Mouse (Mus musculus): Measurements from ENCODE around the gene Pemt. TPM values are rescaled to one million over a fixed set of nuclear protein-coding genes. Genes with fewer than 3 reads are reported as not detected.
A peak's percentile ranks its signal among the peaks of the same experiment; 100 is the strongest.
"Not testable (repeated sequence)": the region's sequence is repeated elsewhere in the genome, so short reads cannot be mapped to it uniquely, and the experiment has no call there.

The Pemt gene
- total RNA-seq, 2 experiments from 2014 or later: 2.6 to 3.7 TPM

DNA sequence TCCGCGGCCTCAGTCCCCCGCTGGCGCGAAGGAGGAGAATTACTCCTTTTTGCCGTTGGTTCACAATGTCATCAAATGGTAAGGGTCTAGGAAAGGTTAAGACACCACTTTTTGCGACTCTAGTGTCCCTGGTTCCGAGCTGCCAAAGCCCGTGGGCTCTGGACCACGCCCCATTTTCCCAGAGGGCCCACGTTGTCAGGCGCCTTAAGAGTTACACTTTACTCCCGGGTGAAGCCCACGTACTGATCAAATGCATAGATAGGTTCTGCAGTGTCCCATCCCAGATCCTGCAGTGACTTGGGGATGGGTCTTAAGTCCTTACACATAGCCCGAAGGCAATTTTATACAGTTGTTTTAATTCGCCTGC is 97.9 kb downstream of the Pemt start:
- DNase-seq: no peak

DNA sequence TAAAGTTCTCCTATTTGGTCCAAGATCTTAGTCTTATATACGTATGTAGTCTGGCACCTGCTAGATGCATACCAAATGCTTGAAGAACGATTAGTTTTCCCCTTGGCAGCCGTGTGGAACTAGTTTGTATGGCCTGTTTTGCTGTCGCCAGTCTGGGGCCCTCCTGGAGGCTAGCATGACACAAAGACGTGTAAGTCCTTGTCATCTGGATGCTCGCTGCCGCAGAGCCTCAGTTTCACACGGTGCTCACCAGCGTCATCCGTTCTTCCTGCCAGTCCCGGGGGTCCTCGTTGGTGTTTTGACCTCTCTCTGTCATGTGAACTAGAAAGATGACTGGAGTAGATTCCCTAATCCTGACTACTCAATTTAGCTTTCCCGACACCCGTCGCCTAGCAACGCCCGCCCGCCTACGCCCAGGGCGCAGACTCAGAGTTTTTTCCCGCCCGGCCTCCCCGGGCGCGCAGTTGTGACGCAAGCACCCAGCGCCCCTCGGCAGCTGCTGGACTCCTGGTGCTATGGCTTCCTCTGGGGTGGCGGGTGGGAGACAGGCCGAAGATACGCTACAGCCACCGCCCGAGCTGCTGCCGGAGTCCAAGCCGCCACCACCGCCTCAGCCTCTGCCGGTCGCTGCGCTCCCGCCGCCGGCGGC is 98.4 kb downstream of the Pemt start, which contains the start of gene Med9:
Gene Med9, plus strand, starts transcription at position 455 of the 649 bp plus-strand sequence.
- peak; percentile 93 for DNase-seq

DNA sequence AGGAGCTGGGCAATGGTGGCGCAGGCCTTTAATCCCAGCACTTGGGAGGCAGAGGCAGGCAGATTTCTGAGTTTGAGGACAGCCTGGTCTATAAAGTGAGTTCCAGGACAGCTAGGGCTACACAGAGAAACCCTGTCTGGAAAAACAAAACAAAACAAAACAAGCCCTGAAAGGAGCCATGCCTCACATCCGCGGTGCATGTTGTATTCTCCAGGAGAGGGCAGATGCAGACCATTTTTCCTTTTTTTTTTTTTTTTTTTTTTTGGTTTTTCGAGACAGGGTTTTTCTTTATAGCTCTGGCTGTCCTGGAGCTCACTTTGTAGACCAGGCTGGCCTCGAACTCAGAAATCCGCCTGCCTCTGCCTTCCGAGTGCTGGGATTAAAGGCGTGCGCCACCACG is 101.4 kb downstream of the Pemt start:
- not testable (repeated sequence) for DNase-seq

DNA sequence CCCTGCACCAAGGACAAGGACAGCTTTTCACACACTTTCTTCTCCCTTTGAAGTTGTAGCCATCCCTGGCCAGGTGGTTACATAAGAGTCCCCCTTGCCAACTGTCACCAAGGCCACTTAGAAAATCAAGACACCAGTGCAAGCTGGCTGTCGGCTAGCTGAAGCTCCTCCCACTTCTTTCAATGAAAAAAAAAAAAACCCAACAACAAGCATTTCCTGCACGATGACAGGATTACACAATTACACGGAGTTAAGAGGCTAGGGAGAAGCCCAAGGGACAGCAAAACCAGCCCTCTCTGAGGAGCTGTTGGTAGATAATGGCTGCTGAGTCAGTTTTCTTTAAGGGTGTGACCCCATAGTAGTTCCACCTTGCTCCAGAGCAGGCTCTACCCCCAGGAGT is 104.9 kb downstream of the Pemt start:
- DNase-seq: no peak

DNA sequence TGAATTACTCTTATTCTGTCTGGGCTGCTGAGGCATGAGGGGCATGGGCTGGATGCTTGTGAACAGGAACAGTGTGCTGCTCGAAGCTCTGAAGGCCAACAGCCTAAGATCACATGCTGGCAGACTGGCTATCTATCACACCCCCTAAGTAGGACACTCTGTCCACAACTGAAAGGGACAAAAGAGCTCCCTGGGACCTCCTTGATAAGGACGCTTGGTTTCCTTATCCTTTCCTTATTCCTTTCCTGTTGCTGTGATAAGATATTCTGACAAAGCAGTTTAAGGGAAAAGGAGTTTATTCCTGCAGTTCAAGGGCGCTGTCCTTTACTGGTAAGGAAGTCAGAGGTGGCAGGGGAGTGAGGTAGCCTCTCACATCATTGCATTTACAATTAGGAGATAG is 105.6 kb downstream of the Pemt start:
- no peak for DNase-seq

DNA sequence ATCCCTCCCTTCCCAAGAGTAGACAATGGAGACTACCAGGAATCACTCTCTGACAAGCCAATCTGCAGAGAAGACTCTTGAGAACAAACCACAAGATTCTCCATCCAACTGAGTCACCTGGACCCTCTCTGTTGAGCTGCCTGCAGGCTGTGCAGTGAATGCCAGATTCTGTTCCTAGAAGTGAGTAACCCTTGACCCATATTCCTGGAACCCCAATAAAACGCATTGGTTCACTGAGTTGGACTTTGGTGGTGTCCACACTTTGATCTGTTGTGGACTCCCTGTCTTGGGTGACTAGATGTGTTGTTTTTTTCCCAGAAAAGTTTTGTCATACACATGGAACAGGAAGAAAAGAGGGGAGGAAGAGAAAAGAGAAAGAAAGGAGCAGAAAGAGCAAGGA is 106.5 kb downstream of the Pemt start:
- DNase-seq: no peak

DNA sequence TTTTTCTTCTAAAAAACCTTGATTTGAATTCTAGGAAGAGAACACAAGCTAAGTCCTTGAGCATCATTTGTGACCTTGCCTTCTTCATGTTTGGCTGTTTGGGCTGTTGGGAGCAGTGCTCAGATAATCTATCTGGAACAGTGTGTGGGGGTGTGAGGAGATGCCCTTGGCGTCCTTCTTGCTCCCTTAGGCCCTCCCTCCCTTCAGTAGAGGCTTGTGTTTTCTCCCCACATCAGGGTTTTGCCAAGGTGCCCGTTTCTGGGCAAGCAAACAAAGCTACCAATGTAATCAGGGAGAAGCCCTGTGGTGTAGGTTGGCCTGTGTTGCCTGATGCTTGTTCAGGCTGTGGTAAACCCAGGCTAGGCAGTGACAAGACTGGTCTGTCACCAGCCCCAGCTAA is 108.7 kb downstream of the Pemt start:
- no peak for DNase-seq

DNA sequence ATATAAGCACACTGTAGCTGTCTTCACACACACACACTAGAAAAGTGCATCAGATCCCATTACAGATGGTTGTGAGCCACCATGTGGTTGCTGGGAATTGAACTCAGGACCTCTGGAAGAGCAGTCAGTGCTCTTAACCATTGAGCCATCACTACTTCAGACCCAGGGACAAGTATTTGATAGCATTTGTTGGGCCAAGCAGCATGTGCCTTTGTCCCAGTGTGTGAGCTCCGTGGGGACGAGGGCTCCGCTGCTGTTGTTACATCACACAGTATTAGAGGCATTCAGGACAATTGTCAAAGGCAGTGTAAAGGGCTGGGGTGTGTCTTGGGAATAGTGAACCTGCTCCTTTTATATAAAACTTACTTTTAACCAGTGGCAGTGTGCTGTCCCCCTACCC is 109.3 kb downstream of the Pemt start:
- no peak for DNase-seq

DNA sequence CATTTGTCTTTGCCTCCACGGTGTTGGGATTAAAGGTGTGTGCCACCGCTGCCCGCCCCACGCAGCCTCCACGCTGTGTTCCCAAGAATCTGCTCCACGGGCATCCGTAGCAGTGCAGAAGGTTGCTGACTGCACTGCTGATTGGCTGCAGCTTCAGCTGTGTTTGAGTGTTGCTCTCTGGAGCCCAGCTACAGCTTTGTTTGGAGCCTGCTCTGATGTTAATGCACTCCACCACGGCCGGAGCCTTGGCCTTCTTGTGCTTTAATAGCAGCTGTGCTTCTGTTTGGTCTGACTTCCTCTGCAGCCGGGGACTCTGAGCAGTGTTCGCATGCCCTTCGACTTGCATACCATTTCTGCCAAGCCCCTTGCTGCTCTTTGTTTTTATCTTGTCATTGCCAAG is 112.3 kb downstream of the Pemt start:
- DNase-seq: no peak

DNA sequence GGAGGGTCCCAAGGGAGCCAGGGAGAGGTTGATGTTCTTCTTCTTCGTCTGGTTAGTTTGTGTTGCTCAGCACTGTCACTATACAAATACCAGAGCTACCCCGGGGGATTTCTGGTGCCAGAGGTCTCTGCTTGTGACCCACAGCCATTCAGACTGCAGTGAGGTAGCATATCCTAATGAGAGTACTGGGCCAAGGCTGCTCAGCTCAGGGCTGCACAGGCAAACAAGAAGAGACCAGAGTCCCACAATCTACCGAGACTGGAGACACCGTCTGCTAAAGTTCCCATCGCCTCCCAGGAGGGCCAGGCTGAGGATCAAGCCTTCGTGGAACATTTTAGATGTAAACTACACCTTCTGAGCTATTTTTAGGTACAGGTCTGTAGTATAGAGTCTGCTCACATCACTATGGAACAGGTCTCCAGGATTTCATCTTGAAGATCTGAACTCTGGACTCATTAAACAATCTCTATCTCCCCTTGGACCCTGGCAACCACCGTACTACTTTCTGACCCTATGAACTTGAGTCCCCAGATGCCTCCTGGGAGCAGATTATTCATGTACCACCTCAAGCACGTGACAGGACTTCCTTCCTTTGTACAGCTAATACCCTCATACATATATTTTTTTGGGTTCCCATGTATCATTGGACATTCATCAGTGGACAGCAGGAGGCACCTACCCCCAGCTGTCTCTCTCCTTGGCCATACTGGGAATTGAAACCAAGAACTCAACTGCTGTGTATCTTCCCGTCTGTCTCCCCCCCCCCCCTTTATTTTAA is 113.5 kb downstream of the Pemt start:
- no peak for DNase-seq

DNA sequence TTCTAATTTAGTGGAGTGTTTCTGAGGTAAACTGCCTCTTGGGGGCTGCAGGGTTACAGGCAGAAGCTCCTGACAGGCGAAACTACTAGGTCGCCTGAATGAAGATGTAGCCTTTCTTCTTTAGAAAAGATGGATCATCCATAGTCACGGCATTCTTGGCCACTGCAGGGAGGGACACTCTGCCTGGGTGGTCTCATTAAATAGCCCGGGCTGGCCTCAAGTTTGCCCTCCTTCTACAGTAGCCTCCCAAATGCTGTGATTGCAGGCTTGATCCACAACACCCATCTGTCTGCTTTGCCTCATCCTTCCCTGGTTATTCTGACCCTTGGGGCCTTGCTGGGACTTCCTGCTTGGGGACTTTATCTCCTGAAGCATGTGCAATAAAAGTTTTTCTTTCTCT is 116.3 kb downstream of the Pemt start:
- no peak for DNase-seq

DNA sequence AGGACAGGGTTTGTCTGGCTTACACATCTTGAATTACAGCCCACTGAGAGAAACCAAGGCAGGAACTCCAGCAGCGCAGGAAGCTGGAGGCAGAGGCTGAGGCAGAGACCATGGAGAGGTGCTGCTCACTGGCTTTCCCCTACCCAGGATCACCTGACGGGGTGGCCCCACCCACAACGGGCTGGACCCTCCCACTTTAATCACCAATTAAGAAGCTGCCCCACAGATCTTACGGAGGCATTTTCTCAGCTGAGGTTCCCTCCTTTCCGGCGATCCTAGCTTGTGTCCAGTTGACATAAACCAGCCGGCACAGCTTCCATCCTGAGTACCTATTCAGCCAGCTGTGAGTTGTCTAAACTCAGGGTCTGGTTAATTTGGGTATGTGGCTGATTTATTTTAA is 125.0 kb downstream of the Pemt start:
- no peak for DNase-seq

Other genes with a start within 250 kb of the Pemt start
- 10 to 100 TPM; 30.8 to 46.1 TPM for gene Flcn, start 236.5 kb downstream of the Pemt start, total RNA-seq (2021)
- gene Nt5m, start 207.0 kb downstream of the Pemt start, total RNA-seq (2021): 10 to 100 TPM; 18.0 to 24.5 TPM
- gene Cops3, start 206.7 kb downstream of the Pemt start, total RNA-seq (2021): 10 to 100 TPM; 76.2 TPM
- 10 to 100 TPM; 15.6 to 16.0 TPM for gene Med9, start 98.3 kb downstream of the Pemt start, total RNA-seq (2021)
- gene Rasd1, start 81.5 kb downstream of the Pemt start, total RNA-seq (2021): 1 to 10 TPM in 1 of 2 experiments, under 1 TPM in 1; 0.56 to 3.6 TPM
- gene Rai1, start 58.5 kb upstream of the Pemt start, total RNA-seq (2021): 10 to 100 TPM; 17.3 to 21.6 TPM
- 10 to 100 TPM; 16.8 to 20.0 TPM for gene Srebf1, start 176.1 kb upstream of the Pemt start, total RNA-seq (2021)

Measured in gastrocnemius, postnatal 25 days (tissue).